Mouse (Mus musculus) midbrain, embryonic 14.5 days (tissue): Measurements from ENCODE around the gene Tpsab1. TPM values are rescaled to one million over a fixed set of nuclear protein-coding genes. Genes with fewer than 3 reads are reported as not detected.

Source experiments
- ATAC-seq: fragments of 200-750 bp; cut with Nextera tagmentation; 2 replicates; pipeline ENCODE4 v1.8.0; 2017; ENCODE audit warnings: moderate number of reproducible peaks, moderate library complexity; ENCODE audit not compliant: low FRiP score, low TSS enrichment
- DNase-seq: peaks from one replicate; pipeline ENCODE4 v3.0.0-alpha.2; 2015
- H3K27ac ChIP-seq: fragments of 300-500 bp; sonication (generic); replicated peaks from 2 replicates; pipeline ENCODE4 v1.5.1; 2014; ENCODE audit warnings: mild to moderate bottlenecking, low read depth, low read length, moderate library complexity
- H3K27me3 ChIP-seq: fragments of 300-500 bp; sonication (generic); 2 replicates; pipeline ENCODE4 v1.6.1; 2014; ENCODE audit warnings: low read length, control low read depth, mixed read lengths; ENCODE audit not compliant: control insufficient read depth, insufficient read depth
- H3K36me3 ChIP-seq: fragments of 300-500 bp; sonication (generic); 2 replicates; pipeline ENCODE4 v1.6.1; 2014; ENCODE audit warnings: low read length, control low read depth; ENCODE audit not compliant: control insufficient read depth, insufficient read depth
- H3K4me1 ChIP-seq: fragments of 300-500 bp; sonication (generic); 2 replicates; pipeline ENCODE4 v1.6.1; 2014; ENCODE audit warnings: mild to moderate bottlenecking, antibody characterized with exemption, low read length, control low read depth; ENCODE audit not compliant: control insufficient read depth, insufficient read depth
- H3K4me2 ChIP-seq: fragments of 300-500 bp; sonication (generic); 2 replicates; pipeline ENCODE4 v1.6.1; 2014; ENCODE audit warnings: mild to moderate bottlenecking, low read length, moderate library complexity
- H3K4me3 ChIP-seq: fragments of 300-500 bp; sonication (generic); replicated peaks from 2 replicates; pipeline ENCODE4 v1.5.1; 2014; ENCODE audit warnings: low read depth, low read length
- H3K9ac ChIP-seq: fragments of 300-500 bp; sonication (generic); replicated peaks from 2 replicates; pipeline ENCODE4 v1.6.1; 2014; ENCODE audit warnings: mild to moderate bottlenecking, low read length, moderate library complexity
- H3K9me3 ChIP-seq: fragments of 300-500 bp; sonication (generic); 2 replicates; pipeline ENCODE4 v1.6.1; 2016; ENCODE audit warnings: low read length, control low read depth, mixed read lengths; ENCODE audit not compliant: control insufficient read depth
- WGBS: fragments of 180-500 bp; shearing (Covaris S2); extraction: QIAGEN DNeasy Blood & Tissue Kit; methylation state at CpG from one replicate; pipeline ENCODE4 v1.1.7; 2014; 5-methylcytosine and 5-hydroxymethylcytosine counted together
- polyA plus RNA-seq: library from polyadenylated mRNA; unstranded; fragments of >200 nt; fragmentation: Nextera tagmentation; extraction: Ambion mirVana; gene quantifications from 2 replicates; pipeline ENCODE4 v1.2.1, GENCODE M21; 2014

Tpsab1 gene
- not detected in 2 replicates for polyA plus RNA-seq

GRCm38 (mm10) chr17:25345462-25345861 is at the start of gene Tpsab1:
Gene Tpsab1 (minus strand): TSS chr17:25345562.
- ATAC-seq (no peak), DNase-seq (no peak)
- no peak within 1 kb of the TSS for H3K9ac ChIP-seq
- 93% methylated on average over 4 of the region's 4 CpGs for WGBS
- H3K36me3 ChIP-seq, result no peaks in the 10 kb centered on the region
- H3K9me3 ChIP-seq, result no peaks in the 10 kb centered on the region
- H3K27me3 ChIP-seq, result no peaks in the 10 kb centered on the region
- no peak within 1 kb of the TSS for H3K27ac ChIP-seq
- H3K4me2 ChIP-seq, result no peak within 1 kb of the TSS
- H3K4me3 ChIP-seq, result no peak within 1 kb of the TSS
- H3K4me1 ChIP-seq, result no peaks in the 10 kb centered on the region

- Histone ChIP-seq H3K4me2 (no peak overlapping the region), H3K27me3 (no peaks in the 10 kb centered on the region), H3K9ac (no peak overlapping the region), H3K27ac (no peak overlapping the region), H3K36me3 (peaks cover 30% of the 10 kb centered on the region), H3K4me3 (no peak overlapping the region), H3K4me1 (no peaks in the 10 kb centered on the region), H3K9me3 (no peaks in the 10 kb centered on the region)
- DNase-seq (no peak), ATAC-seq (no peak)
- WGBS, result 89% methylated on average over 4 of the region's 4 CpGs
These were observed 49.2 kb upstream of the Tpsab1 start for GRCm38 (mm10) chr17:25394526-25394925.

- ATAC-seq (no peak), DNase-seq (peak; percentile 42)
- Histone ChIP-seq H3K27me3 (no peaks in the 10 kb centered on the region), H3K4me2 (no peak overlapping the region), H3K4me3 (no peak overlapping the region), H3K9ac (no peak overlapping the region), H3K9me3 (no peaks in the 10 kb centered on the region), H3K27ac (no peak overlapping the region), H3K4me1 (no peaks in the 10 kb centered on the region), H3K36me3 (peaks cover 34% of the 10 kb centered on the region)
- 44% methylated on average over 9 of the region's 9 CpGs for WGBS
These were observed 28.6 kb upstream of the Tpsab1 start for GRCm38 (mm10) chr17:25374011-25374410.

- no peak for DNase-seq
- Histone ChIP-seq H3K9me3 (no peaks in the 10 kb centered on the region), H3K27me3 (no peaks in the 10 kb centered on the region), H3K9ac (no peak overlapping the region), H3K4me1 (no peaks in the 10 kb centered on the region), H3K36me3 (peaks cover 26% of the 10 kb centered on the region), H3K4me3 (no peak overlapping the region), H3K4me2 (no peak overlapping the region), H3K27ac (no peak overlapping the region)
- no peak for ATAC-seq
- 83% methylated on average over 8 of the region's 8 CpGs for WGBS
These were observed 27.1 kb upstream of the Tpsab1 start for GRCm38 (mm10) chr17:25372491-25372890.

GRCm38 (mm10) chr17:25368973-25369372 is 23.6 kb upstream of the Tpsab1 start, which contains the start of gene Tpsg1:
Gene Tpsg1 (plus strand): TSS chr17:25369273.
- no peak within 1 kb of the TSS for H3K27ac ChIP-seq
- no peaks in the 10 kb centered on the region for H3K36me3 ChIP-seq
- no peaks in the 10 kb centered on the region for H3K9me3 ChIP-seq
- DNase-seq (no peak), ATAC-seq (no peak)
- no peaks in the 10 kb centered on the region for H3K27me3 ChIP-seq
- no peaks in the 10 kb centered on the region for H3K4me1 ChIP-seq
- H3K4me3 ChIP-seq, result no peak within 1 kb of the TSS
- 87% methylated on average over 3 of the region's 3 CpGs for WGBS
- no peak within 1 kb of the TSS for H3K9ac ChIP-seq
- H3K4me2 ChIP-seq, result no peak within 1 kb of the TSS

GRCm38 (mm10) chr17:25366005-25366404 is 20.6 kb upstream of the Tpsab1 start, which contains the start of gene Tpsb2:
Gene Tpsb2 (plus strand): TSS chr17:25366305.
- Histone ChIP-seq H3K9ac (no peak within 1 kb of the TSS), H3K27ac (no peak within 1 kb of the TSS), H3K27me3 (no peaks in the 10 kb centered on the region), H3K4me2 (no peak within 1 kb of the TSS), H3K4me1 (no peaks in the 10 kb centered on the region), H3K4me3 (no peak within 1 kb of the TSS), H3K36me3 (no peaks in the 10 kb centered on the region), H3K9me3 (no peaks in the 10 kb centered on the region)
- ATAC-seq (no peak), DNase-seq (no peak)
- 73% methylated on average over 2 of the region's 2 CpGs for WGBS

GRCm38 (mm10) chr17:25363726-25364125 is 18.4 kb upstream of the Tpsab1 start:
- Histone ChIP-seq H3K9me3 (no peaks in the 10 kb centered on the region), H3K4me3 (no peak overlapping the region), H3K4me1 (no peaks in the 10 kb centered on the region), H3K4me2 (no peak overlapping the region), H3K9ac (no peak overlapping the region), H3K27ac (no peak overlapping the region), H3K36me3 (no peaks in the 10 kb centered on the region), H3K27me3 (no peaks in the 10 kb centered on the region)
- 6% methylated on average over 1 of the region's 1 CpGs for WGBS
- DNase-seq (peak; percentile 41), ATAC-seq (no peak)

GRCm38 (mm10) chr17:25361291-25361690 is 15.9 kb upstream of the Tpsab1 start:
- no peak overlapping the region for H3K9ac ChIP-seq
- DNase-seq (no peak), ATAC-seq (no peak)
- H3K9me3 ChIP-seq, result no peaks in the 10 kb centered on the region
- no peaks in the 10 kb centered on the region for H3K36me3 ChIP-seq
- H3K4me3 ChIP-seq, result no peak overlapping the region
- no peak overlapping the region for H3K27ac ChIP-seq
- 80% methylated on average over 2 of the region's 2 CpGs for WGBS
- no peak overlapping the region for H3K4me2 ChIP-seq
- no peaks in the 10 kb centered on the region for H3K4me1 ChIP-seq
- H3K27me3 ChIP-seq, result no peaks in the 10 kb centered on the region

- 64% methylated on average over 3 of the region's 3 CpGs for WGBS
- H3K27me3 ChIP-seq, result no peaks in the 10 kb centered on the region
- no peak for DNase-seq
- no peak overlapping the region for H3K4me3 ChIP-seq
- H3K9ac ChIP-seq, result no peak overlapping the region
- no peak overlapping the region for H3K27ac ChIP-seq
- no peaks in the 10 kb centered on the region for H3K36me3 ChIP-seq
- no peak for ATAC-seq
- no peaks in the 10 kb centered on the region for H3K4me1 ChIP-seq
- no peaks in the 10 kb centered on the region for H3K9me3 ChIP-seq
- H3K4me2 ChIP-seq, result no peak overlapping the region
These were observed 3.9 kb downstream of the Tpsab1 start for GRCm38 (mm10) chr17:25341490-25341889.
